Mouse (Mus musculus) stomach, embryonic 16.5 days (tissue): ENCODE measurements around the gene Rpl11. TPM values are rescaled to one million over a fixed set of nuclear protein-coding genes. Genes with fewer than 3 reads are reported as not detected.
A peak's percentile ranks its signal among the peaks of the same experiment; 100 is the strongest.

Experiments used
- ATAC-seq: fragments of 200-750 bp; cut with Nextera tagmentation; 2 replicates; pipeline ENCODE4 v1.8.0; 2017; ENCODE audit warnings: moderate number of reproducible peaks, moderate TSS enrichment; ENCODE audit not compliant: insufficient read depth, low FRiP score
- H3K27ac ChIP-seq: fragments of 300-500 bp; sonication (generic); 2 replicates; pipeline ENCODE4 v1.5.1; 2014; ENCODE audit warnings: low read length
- H3K27me3 ChIP-seq: fragments of 300-500 bp; sonication (generic); 2 replicates; pipeline ENCODE4 v1.6.1; 2014; ENCODE audit warnings: low read length, control low read depth, mixed read lengths; ENCODE audit not compliant: control insufficient read depth, insufficient read depth
- H3K36me3 ChIP-seq: fragments of 300-500 bp; sonication (generic); 2 replicates; pipeline ENCODE4 v1.6.1; 2014; ENCODE audit warnings: low read length; ENCODE audit not compliant: control insufficient read depth, insufficient read depth
- H3K4me1 ChIP-seq: fragments of 300-500 bp; sonication (generic); 2 replicates; pipeline ENCODE4 v1.6.1; 2014; ENCODE audit warnings: low read length, control low read depth, mixed read lengths; ENCODE audit not compliant: control insufficient read depth, insufficient read depth
- H3K4me2 ChIP-seq: fragments of 300-500 bp; sonication (generic); 2 replicates; pipeline ENCODE4 v1.6.1; 2014; ENCODE audit warnings: low read depth, low read length, mixed read lengths
- H3K4me3 ChIP-seq: fragments of 300-500 bp; sonication (generic); replicated peaks from 2 replicates; pipeline ENCODE4 v1.5.1; 2014; ENCODE audit warnings: mild to moderate bottlenecking, low read length
- H3K9ac ChIP-seq: fragments of 300-500 bp; sonication (generic); 2 replicates; pipeline ENCODE4 v1.6.1; 2014; ENCODE audit warnings: low read length
- H3K9me3 ChIP-seq: fragments of 300-500 bp; sonication (generic); replicated peaks from 2 replicates; pipeline ENCODE4 v1.6.1; 2016; ENCODE audit warnings: low read length, control low read depth; ENCODE audit not compliant: control insufficient read depth
- WGBS: fragments of 180-500 bp; shearing (Covaris S2); extraction: QIAGEN DNeasy Blood & Tissue Kit; methylation state at CpG from one replicate; pipeline ENCODE4 v1.1.7; 2014; 5-methylcytosine and 5-hydroxymethylcytosine counted together
- polyA plus RNA-seq: library from polyadenylated mRNA; unstranded; fragments of >200 nt; fragmentation: Nextera tagmentation; extraction: Ambion mirVana; gene quantifications from 2 replicates; pipeline ENCODE4 v1.2.1, GENCODE M21; 2015

The Rpl11 gene
- polyA plus RNA-seq, 1 experiment from 2014 or later, result 411 TPM

- no peak overlapping the region for H3K4me2 ChIP-seq
- ATAC-seq, result no peak
- H3K9me3 ChIP-seq, result no peaks in the 10 kb centered on the region
- no peak overlapping the region for H3K4me3 ChIP-seq
- peaks cover 12% of the 10 kb centered on the region for H3K4me1 ChIP-seq
- 23% methylated on average over 1 of the region's 1 CpGs for WGBS
- H3K27ac ChIP-seq, result no peak overlapping the region
- no peaks in the 10 kb centered on the region for H3K27me3 ChIP-seq
- no peak overlapping the region for H3K9ac ChIP-seq
- H3K36me3 ChIP-seq, result peaks cover 8% of the 10 kb centered on the region
Observed at GRCm38 (mm10) chr4:136056030-136056429, 2.8 kb upstream of the Rpl11 start.

- Histone ChIP-seq H3K4me1 (peaks cover 19% of the 10 kb centered on the region), H3K4me3 (no peak overlapping the region), H3K9me3 (no peaks in the 10 kb centered on the region), H3K4me2 (no peak overlapping the region), H3K27ac (no peak overlapping the region), H3K27me3 (no peaks in the 10 kb centered on the region), H3K36me3 (peaks cover 24% of the 10 kb centered on the region), H3K9ac (no peak overlapping the region)
- ATAC-seq, result peak; percentile 1; the same call in 1 of the 2 replicates
- whole genome bisulfite sequencing, result 71% methylated on average over 5 of the region's 5 CpGs
Observed at GRCm38 (mm10) chr4:136053843-136054242, 615 bp upstream of the Rpl11 start.

GRCm38 (mm10) chr4:136052534-136053246 is 538 bp downstream of the Rpl11 start:
- no peaks in the 10 kb centered on the region for H3K9me3 ChIP-seq

GRCm38 (mm10) chr4:136052060-136052459 is 1.2 kb downstream of the Rpl11 start:
- ATAC-seq, result no peak
- H3K4me1 ChIP-seq, result peaks cover 19% of the 10 kb centered on the region
- H3K27ac ChIP-seq, result 0 out of 2 replicates have a peak overlapping the region, but pooled peaks have one; percentile 20
- H3K36me3 ChIP-seq, result peaks cover 25% of the 10 kb centered on the region
- 1% methylated on average over 3 of the region's 3 CpGs for WGBS
- H3K4me3 ChIP-seq, result peak overlapping the region; percentile 77
- peak overlapping the region; percentile 98 for H3K9ac ChIP-seq
- no peaks in the 10 kb centered on the region for H3K27me3 ChIP-seq
- no peaks in the 10 kb centered on the region for H3K9me3 ChIP-seq
- H3K4me2 ChIP-seq, result peak overlapping the region; percentile 94

More at GRCm38 (mm10) chr4:136052534-136053246, 538 bp downstream of the Rpl11 start:
- peak; percentile 67 for ATAC-seq
- Histone ChIP-seq H3K4me3 (peak overlapping the region; percentile 77), H3K36me3 (peaks cover 25% of the 10 kb centered on the region), H3K9ac (peak overlapping the region; percentile 98), H3K4me2 (peak overlapping the region; percentile 94), H3K27ac (peak overlapping the region; percentile 89), H3K27me3 (no peaks in the 10 kb centered on the region), H3K4me1 (peaks cover 19% of the 10 kb centered on the region)
- WGBS, result under 1% methylated on average over 50 of the region's 50 CpGs

- ATAC-seq, result no peak
- Histone ChIP-seq H3K4me2 (no peak overlapping the region), H3K27ac (no peak overlapping the region), H3K4me1 (peaks cover 19% of the 10 kb centered on the region), H3K9ac (no peak overlapping the region), H3K4me3 (no peak overlapping the region), H3K36me3 (peaks cover 25% of the 10 kb centered on the region), H3K27me3 (no peaks in the 10 kb centered on the region), H3K9me3 (no peaks in the 10 kb centered on the region)
- WGBS, result 90% methylated on average over 6 of the region's 6 CpGs
Observed at GRCm38 (mm10) chr4:136050226-136050625, 3.0 kb downstream of the Rpl11 start.

- 62% methylated on average over 4 of the region's 4 CpGs for WGBS
- Histone ChIP-seq H3K27me3 (no peaks in the 10 kb centered on the region), H3K9me3 (no peaks in the 10 kb centered on the region), H3K27ac (peak overlapping the region; percentile 25; the same call in 1 of the 2 replicates), H3K4me2 (no peak overlapping the region), H3K9ac (no peak overlapping the region; the same call in 1 of the 2 replicates), H3K36me3 (peaks cover 28% of the 10 kb centered on the region), H3K4me1 (peaks cover 19% of the 10 kb centered on the region), H3K4me3 (no peak overlapping the region)
- peak; percentile 30; the same call in 1 of the 2 replicates for ATAC-seq
Observed at GRCm38 (mm10) chr4:136048291-136049032, 4.8 kb downstream of the Rpl11 start.

- Histone ChIP-seq H3K36me3 (peaks cover 28% of the 10 kb centered on the region), H3K27ac (0 out of 2 replicates have a peak overlapping the region, but pooled peaks have one; percentile 25)
Observed at GRCm38 (mm10) chr4:136047626-136048025, 5.6 kb downstream of the Rpl11 start.

GRCm38 (mm10) chr4:136046888-136047287 is 6.3 kb downstream of the Rpl11 start:
- H3K9me3 ChIP-seq, result no peaks in the 10 kb centered on the region
- no peaks in the 10 kb centered on the region for H3K27me3 ChIP-seq
- peaks cover 16% of the 10 kb centered on the region for H3K4me1 ChIP-seq
- H3K4me3 ChIP-seq, result no peak overlapping the region
- H3K9ac ChIP-seq, result no peak overlapping the region
- peaks cover 28% of the 10 kb centered on the region for H3K36me3 ChIP-seq
- 70% methylated on average over 6 of the region's 6 CpGs for WGBS
- H3K27ac ChIP-seq, result no peak overlapping the region
- no peak overlapping the region for H3K4me2 ChIP-seq
- ATAC-seq, result no peak

More at GRCm38 (mm10) chr4:136047626-136048025, 5.6 kb downstream of the Rpl11 start:
- H3K4me3 ChIP-seq, result no peak overlapping the region
- peaks cover 19% of the 10 kb centered on the region for H3K4me1 ChIP-seq
- H3K9me3 ChIP-seq, result no peaks in the 10 kb centered on the region
- 51% methylated on average over 4 of the region's 4 CpGs for WGBS
- H3K9ac ChIP-seq, result no peak overlapping the region; the same call in 1 of the 2 replicates
- H3K27me3 ChIP-seq, result no peaks in the 10 kb centered on the region
- no peak for ATAC-seq
- no peak overlapping the region for H3K4me2 ChIP-seq

- Histone ChIP-seq H3K36me3 (peaks cover 13% of the 10 kb centered on the region), H3K27me3 (no peaks in the 10 kb centered on the region), H3K9me3 (no peaks in the 10 kb centered on the region), H3K4me1 (no peaks in the 10 kb centered on the region), H3K27ac (no peak overlapping the region), H3K9ac (no peak overlapping the region), H3K4me3 (no peak overlapping the region), H3K4me2 (no peak overlapping the region)
- WGBS, result 80% methylated on average over 5 of the region's 5 CpGs
- ATAC-seq, result no peak
Observed at GRCm38 (mm10) chr4:136045091-136045490, 8.1 kb downstream of the Rpl11 start.
